Mouse (Mus musculus) liver, embryonic 14.5 days (tissue): ENCODE results near the gene Vamp2. TPM values are rescaled to one million over a fixed set of nuclear protein-coding genes. Genes with fewer than 3 reads are reported as not detected.

Source experiments
- ATAC-seq: fragments of 200-750 bp; cut with Nextera tagmentation; 2 replicates; pipeline ENCODE4 v1.8.0; 2017; ENCODE audit warnings: moderate number of reproducible peaks, mild to moderate bottlenecking, moderate library complexity; ENCODE audit not compliant: insufficient read depth
- DNase-seq, 3 experiments: peaks; one replicate each; pipeline ENCODE4 v3.0.0-alpha.2; 2012 to 2013; ENCODE audit warnings: low read depth in 3 of 3, low spot score in 3 of 3
- H3K27ac ChIP-seq: fragments of 300-500 bp; sonication (generic); 2 replicates; pipeline ENCODE4 v1.5.1; 2014; ENCODE audit warnings: moderate library complexity, mild to moderate bottlenecking, control low read depth, inconsistent platforms
- H3K27me3 ChIP-seq: fragments of 300-500 bp; sonication (generic); 2 replicates; pipeline ENCODE4 v1.6.1; 2014; ENCODE audit warnings: mild to moderate bottlenecking, low read length, moderate library complexity; ENCODE audit not compliant: control insufficient read depth, insufficient read depth
- H3K36me3 ChIP-seq: fragments of 300-500 bp; sonication (generic); replicated peaks from 2 replicates; pipeline ENCODE4 v1.6.1; 2014; ENCODE audit warnings: low read depth; ENCODE audit not compliant: control insufficient read depth, insufficient read depth
- H3K4me1 ChIP-seq, 2 experiments: fragments of 200-500 bp in 1 of 2; fragments of 300-500 bp in 1 of 2; sonication (generic) in 1 of 2; replicated peaks; 2 replicates each; pipeline ENCODE4 v1.6.1; 2012 to 2014; ENCODE audit warnings: antibody characterized with exemption in 1 of 2, inconsistent platforms in 1 of 2, low read length in 1 of 2; ENCODE audit not compliant: control insufficient read depth in 2 of 2, insufficient read depth in 2 of 2
- H3K4me2 ChIP-seq: fragments of 300-500 bp; sonication (generic); 2 replicates; pipeline ENCODE4 v1.6.1; 2014; ENCODE audit warnings: low read depth, mild to moderate bottlenecking, control low read depth, moderate library complexity
- H3K4me3 ChIP-seq, 2 experiments: fragments of 200-500 bp in 1 of 2; fragments of 300-500 bp in 1 of 2; sonication (generic) in 1 of 2; 2 replicates each; pipeline ENCODE4 v1.5.1; 2012 to 2014; ENCODE audit warnings: low read depth in 2 of 2, low read length in 2 of 2, mild to moderate bottlenecking in 2 of 2, control low read depth in 1 of 2, inconsistent platforms in 1 of 2, moderate library complexity in 1 of 2; ENCODE audit not compliant: insufficient read depth in 1 of 2
- H3K9ac ChIP-seq: fragments of 300-500 bp; sonication (generic); replicated peaks from 2 replicates; pipeline ENCODE4 v1.6.1; 2014; ENCODE audit warnings: mild to moderate bottlenecking, control low read depth, moderate library complexity
- H3K9me3 ChIP-seq: fragments of 300-500 bp; sonication (generic); 2 replicates; pipeline ENCODE4 v1.6.1; 2016; ENCODE audit warnings: low read length, mixed read lengths; ENCODE audit not compliant: control insufficient read depth
- CTCF ChIP-seq: IDR thresholded peaks from 2 replicates; pipeline ENCODE4 v1.5.1; 2016; ENCODE audit warnings: antibody characterized with exemption, low read depth, control low read depth
- EP300 ChIP-seq: IDR thresholded peaks from 2 replicates; pipeline ENCODE4 v1.6.1; 2016; ENCODE audit warnings: antibody characterized with exemption, low read depth
- WGBS: fragments of 180-500 bp; shearing (Covaris S2); extraction: QIAGEN DNeasy Blood & Tissue Kit; methylation state at CpG from one replicate; pipeline ENCODE4 v1.1.7; 2014; ENCODE audit not compliant: insufficient replicate concordance; 5-methylcytosine and 5-hydroxymethylcytosine counted together
- polyA plus RNA-seq, 2 experiments: library from polyadenylated mRNA; depleted of rRNA in 1 of 2; stranded (reverse) in 1 of 2; unstranded in 1 of 2; fragments of >200 nt; fragmentation: Nextera tagmentation in 1 of 2; extraction: Ambion mirVana in 1 of 2; gene quantifications; 2 replicates each; pipeline versions ENCODE4 v1.2.1 to v1.2.3; 2012 to 2014

Gene Vamp2
- polyA plus RNA-seq, 2 experiments = 11.4 to 23.1 TPM

DNA sequence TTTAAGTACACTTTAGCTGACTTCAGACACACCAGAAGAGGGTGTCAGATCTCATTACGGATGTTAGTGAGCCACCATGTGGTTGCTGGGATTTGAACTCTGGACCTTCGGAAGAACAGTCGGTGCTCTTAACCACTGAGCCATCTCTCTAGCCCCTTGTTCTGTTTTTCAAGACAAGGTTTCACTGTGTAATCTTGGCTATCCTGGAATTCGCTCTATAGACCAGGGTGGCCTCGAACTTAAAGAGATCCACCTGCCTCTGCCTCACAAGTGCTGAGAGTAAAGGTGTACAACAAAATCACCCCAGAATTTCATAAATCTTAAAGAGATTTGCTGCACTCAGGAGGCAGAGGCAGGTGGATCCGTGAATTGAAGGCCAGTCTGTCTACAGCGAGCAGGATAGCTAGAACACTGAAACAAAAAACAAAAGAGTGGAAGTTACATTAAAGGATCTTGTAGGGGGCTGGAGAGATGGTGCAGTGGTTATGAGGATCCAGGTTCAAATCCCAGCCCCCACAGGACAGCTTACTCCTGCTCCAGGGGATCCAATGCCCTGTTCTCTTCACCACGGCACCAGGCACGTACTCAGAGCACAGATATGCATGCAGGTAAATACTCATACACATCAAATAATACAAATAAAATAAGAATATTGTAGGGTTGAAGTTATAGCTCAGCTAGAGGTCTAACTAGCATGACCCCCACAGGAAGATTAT, 12.4 kb upstream of the Vamp2 start:
- no peaks in the 10 kb centered on the region for H3K9me3 ChIP-seq
- 32% methylated on average over 8 of the region's 9 CpGs for WGBS
- no peak overlapping the region for H3K4me2 ChIP-seq
- H3K27ac ChIP-seq = no peak overlapping the region
- no peaks in the 10 kb centered on the region for H3K36me3 ChIP-seq
- TF ChIP-seq EP300 = no peak
- TF ChIP-seq CTCF = no peak
- no peak overlapping the region for H3K9ac ChIP-seq
- H3K4me3 ChIP-seq = no peak overlapping the region
- DNase-seq = no peak
- ATAC-seq = no peak; the same call in 1 of the 2 replicates
- H3K4me1 ChIP-seq = peaks cover 15 to 27% of the 10 kb centered on the region in 2 experiments
- no peaks in the 10 kb centered on the region for H3K27me3 ChIP-seq

DNA sequence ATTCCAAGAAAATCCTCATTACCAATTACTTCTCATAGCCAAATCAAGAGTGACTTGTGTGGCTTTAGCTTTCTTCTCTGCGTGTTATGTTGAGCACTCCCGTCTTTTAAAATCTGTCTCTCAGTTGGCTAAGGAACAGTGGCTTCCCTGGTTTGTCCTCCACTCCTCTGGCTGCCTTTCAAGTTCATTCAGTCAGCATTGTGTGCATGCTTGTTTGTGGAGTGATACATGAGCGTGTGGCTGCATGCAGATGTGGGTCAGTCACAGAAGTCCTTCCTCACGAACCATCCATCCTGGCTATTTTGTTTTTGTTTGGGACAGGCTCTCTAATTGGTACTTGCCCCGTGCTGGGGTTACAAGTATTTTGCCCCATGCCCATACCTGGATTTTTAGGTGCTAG, 11.7 kb upstream of the Vamp2 start:
- DNase-seq (no peak), ATAC-seq (no peak)
- Histone ChIP-seq H3K4me2 (no peak overlapping the region), H3K4me1 (peaks cover 10 to 21% of the 10 kb centered on the region in 2 experiments), H3K9ac (no peak overlapping the region), H3K27ac (no peak overlapping the region), H3K4me3 (no peak overlapping the region), H3K36me3 (no peaks in the 10 kb centered on the region), H3K9me3 (no peaks in the 10 kb centered on the region), H3K27me3 (no peaks in the 10 kb centered on the region)
- WGBS = 60% methylated on average over 5 of the region's 5 CpGs
- TF ChIP-seq CTCF (no peak), EP300 (no peak)

GRCm38 (mm10) chr11:69077316-69077715, 11.0 kb upstream of the Vamp2 start:
- Histone ChIP-seq H3K4me1 (peaks cover 8 to 18% of the 10 kb centered on the region in 2 experiments), H3K27me3 (no peaks in the 10 kb centered on the region), H3K4me2 (no peak overlapping the region), H3K9ac (no peak overlapping the region), H3K36me3 (no peaks in the 10 kb centered on the region), H3K4me3 (no peak overlapping the region), H3K9me3 (no peaks in the 10 kb centered on the region), H3K27ac (no peak overlapping the region)
- DNase-seq = no peak
- TF ChIP-seq CTCF = no peak
- no peak for TF ChIP-seq EP300
- no peak for ATAC-seq
- WGBS = 77% methylated on average over 9 of the region's 9 CpGs

- H3K4me1 ChIP-seq = peaks cover 8 to 14% of the 10 kb centered on the region in 2 experiments
- WGBS = 72% methylated on average over 6 of the region's 6 CpGs
- ATAC-seq = no peak
- DNase-seq = no peak
- no peak overlapping the region for H3K9ac ChIP-seq
- no peaks in the 10 kb centered on the region for H3K9me3 ChIP-seq
- H3K4me3 ChIP-seq = no peak overlapping the region
- no peaks in the 10 kb centered on the region; the same call in 1 of the 2 replicates for H3K27me3 ChIP-seq
- no peaks in the 10 kb centered on the region for H3K36me3 ChIP-seq
- no peak overlapping the region for H3K27ac ChIP-seq
- no peak overlapping the region for H3K4me2 ChIP-seq
- TF ChIP-seq EP300 (no peak), CTCF (no peak)
Observed at GRCm38 (mm10) chr11:69078041-69078440, 10.2 kb upstream of the Vamp2 start.

DNA sequence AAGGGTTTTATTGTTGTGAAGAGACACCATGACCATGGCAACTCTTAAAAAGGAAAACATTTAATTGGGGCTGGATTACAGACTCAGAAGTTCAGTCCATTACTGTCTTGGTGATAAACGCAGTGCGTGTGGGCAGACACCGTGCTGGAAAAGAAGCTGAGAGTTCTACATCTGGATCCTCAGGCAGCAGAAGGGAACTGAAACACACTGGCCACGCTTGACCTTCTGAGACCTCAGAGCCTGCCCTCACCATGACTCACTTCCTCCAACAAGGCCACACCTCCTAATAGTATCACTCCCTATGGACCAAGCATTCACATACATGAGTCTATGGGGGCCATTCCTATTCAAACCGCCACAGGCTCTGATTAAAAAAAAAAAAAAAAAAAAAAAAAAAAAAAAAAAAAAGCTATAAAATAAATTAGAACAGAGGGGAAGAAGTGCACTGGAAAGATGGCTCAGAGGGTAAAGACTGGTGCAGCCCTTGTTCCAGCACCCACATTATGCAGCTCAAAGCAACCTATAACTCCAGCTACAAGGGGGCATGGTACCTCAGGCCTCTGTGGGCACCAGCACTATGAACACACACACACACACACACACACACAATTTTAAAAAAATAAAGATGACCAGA, 9.4 kb upstream of the Vamp2 start:
- ATAC-seq (no peak), DNase-seq (no peak)
- 55% methylated on average over 5 of the region's 5 CpGs for WGBS
- no peak overlapping the region for H3K4me2 ChIP-seq
- peaks cover 6 to 8% of the 10 kb centered on the region in 2 experiments for H3K4me1 ChIP-seq
- TF ChIP-seq CTCF = no peak
- no peak for TF ChIP-seq EP300
- H3K27me3 ChIP-seq = no peaks in the 10 kb centered on the region; the same call in 1 of the 2 replicates
- no peak overlapping the region for H3K4me3 ChIP-seq
- H3K9ac ChIP-seq = no peak overlapping the region
- no peaks in the 10 kb centered on the region for H3K36me3 ChIP-seq
- no peak overlapping the region for H3K27ac ChIP-seq
- no peaks in the 10 kb centered on the region for H3K9me3 ChIP-seq
